Mouse (Mus musculus): Measurements from ENCODE around the gene Urad.

Urad gene

DNA sequence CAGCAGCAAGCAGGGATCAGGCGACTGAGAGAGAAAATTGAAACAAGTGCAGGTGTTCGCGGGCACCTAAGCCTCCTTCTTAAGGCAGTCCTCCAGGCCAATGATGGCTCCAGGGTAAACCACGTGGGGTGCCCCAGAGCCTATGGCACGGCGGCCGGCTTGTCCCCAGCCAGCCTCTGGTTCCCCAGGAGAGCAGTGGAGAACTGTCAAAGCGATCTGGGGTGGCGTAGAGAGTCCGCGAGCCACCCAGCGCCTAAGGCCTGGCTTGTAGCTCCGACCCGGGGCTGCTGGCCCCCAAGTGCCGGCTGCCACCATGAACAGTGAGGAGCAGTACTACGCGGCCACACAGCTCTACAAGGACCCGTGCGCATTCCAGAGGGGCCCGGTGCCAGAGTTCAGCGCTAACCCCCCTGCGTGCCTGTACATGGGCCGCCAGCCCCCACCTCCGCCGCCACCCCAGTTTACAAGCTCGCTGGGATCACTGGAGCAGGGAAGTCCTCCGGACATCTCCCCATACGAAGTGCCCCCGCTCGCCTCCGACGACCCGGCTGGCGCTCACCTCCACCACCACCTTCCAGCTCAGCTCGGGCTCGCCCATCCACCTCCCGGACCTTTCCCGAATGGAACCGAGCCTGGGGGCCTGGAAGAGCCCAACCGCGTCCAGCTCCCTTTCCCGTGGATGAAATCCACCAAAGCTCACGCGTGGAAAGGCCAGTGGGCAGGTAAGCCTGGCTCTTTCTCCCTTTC, 52.1 kb downstream of the Urad start, which contains the start of gene Pdx1:
Gene Pdx1, plus strand, starts transcription at position 34 of the 747 bp plus-strand sequence.
- DNase-seq (ENCODE audit: low spot score in 2 of 2), result no peak

GRCm38 (mm10) chr5:147269371-147269770, 52.9 kb downstream of the Urad start:
- no peak for DNase-seq (ENCODE audit: low spot score in 2 of 2)

- no peak for DNase-seq (ENCODE audit: low spot score in 2 of 2)
These were observed 53.5 kb downstream of the Urad start for GRCm38 (mm10) chr5:147268728-147269127.

- no peak for DNase-seq (ENCODE audit: low spot score in 2 of 2)
These were observed 54.8 kb downstream of the Urad start for GRCm38 (mm10) chr5:147267434-147267833.

Measured in frontal cortex, postnatal 14 days (tissue).